Comparison of ENCODE assay signal across 20 mouse cellular contexts in genomic region chr11:112050362-112050761, GRCm38 (mm10).
DNase-seq lines count a peak whose midpoint lies in the region; ATAC-seq lines count a peak whose summit lies in the region.
"Had no signal": no experiment of that assay in that cellular context is flagged by ENCODE, and none has a peak within 500 bp of the region (broad histone marks: within the 10 kb centered on the region; RNA-seq: fewer than 3 reads in every experiment).

No protein-coding gene starts in this region.

- no peak overlapping the region for H3K4me3 ChIP-seq in liver, embryonic 11.5 days (ENCODE audit: low read depth, low read length)
- H3K4me3 ChIP-seq in liver, embryonic 15.5 days (replicated peaks), result no peak overlapping the region
- H3K4me3 ChIP-seq in limb, embryonic 10.5 days, result no peak overlapping the region
- H3K4me3 ChIP-seq: embryonic facial prominence, embryonic 13.5 days; forebrain, embryonic 13.5 days; gastrocnemius, adult 2 months; heart, embryonic 13.5 days had no signal

- no peaks in the 10 kb centered on the region for H3K36me3 ChIP-seq in liver, embryonic 11.5 days (ENCODE audit: control insufficient read depth, insufficient read depth, low read length)
- no peaks in the 10 kb centered on the region for H3K36me3 ChIP-seq in liver, embryonic 15.5 days (replicated peaks)
- H3K36me3 ChIP-seq in limb, embryonic 10.5 days, result no peaks in the 10 kb centered on the region
- H3K36me3 ChIP-seq: embryonic facial prominence, embryonic 13.5 days; heart, embryonic 13.5 days had no signal

- H3K9me3 ChIP-seq in liver, embryonic 11.5 days (ENCODE audit: control insufficient read depth, low read length), result no peaks in the 10 kb centered on the region
- no peaks in the 10 kb centered on the region for H3K9me3 ChIP-seq in liver, embryonic 15.5 days (replicated peaks)
- H3K9me3 ChIP-seq in limb, embryonic 10.5 days (replicated peaks), result no peaks in the 10 kb centered on the region
- H3K9me3 ChIP-seq: embryonic facial prominence, embryonic 13.5 days; forebrain, embryonic 13.5 days; heart, embryonic 13.5 days had no signal

- H3K27ac ChIP-seq in liver, embryonic 11.5 days (ENCODE audit: low read depth, low read length), result no peak overlapping the region
- H3K27ac ChIP-seq in liver, embryonic 15.5 days (replicated peaks), result no peak overlapping the region
- H3K27ac ChIP-seq in limb, embryonic 10.5 days, result no peak overlapping the region
- H3K27ac ChIP-seq: embryonic facial prominence, embryonic 13.5 days; forebrain, embryonic 13.5 days; gastrocnemius, adult 2 months; heart, embryonic 13.5 days; hindbrain, embryonic 14.5 days had no signal

- DNase-seq in c-Kit-positive CD71-positive TER-119-negative erythroid progenitor cells, embryonic 14.5 days (ENCODE audit: low read depth), result peak; percentile 45
- no peak for DNase-seq in liver, embryonic 11.5 days (ENCODE audit: low spot score)
- no peak for DNase-seq in heart, postnatal 4 days
- DNase-seq in limb, embryonic 10.5 days (ENCODE audit: low spot score), result no peak
- no peak for DNase-seq in gastrocnemius, postnatal 25 days
- DNase-seq: adrenal gland, adult 2 months; adrenal gland, postnatal 25 days; cerebellum, adult 11-12 months; cerebellum, adult 9-10 months; cerebellum, postnatal 25 days; gastrocnemius, adult 2 months; gastrocnemius, postnatal 36 days; heart, adult 11 months had no signal

- H3K4me2 ChIP-seq in liver, embryonic 11.5 days, result no peak overlapping the region
- H3K4me2 ChIP-seq in liver, embryonic 15.5 days, result no peak overlapping the region
- H3K4me2 ChIP-seq: embryonic facial prominence, embryonic 13.5 days; forebrain, embryonic 13.5 days; heart, embryonic 13.5 days; hindbrain, embryonic 14.5 days had no signal

- peak; percentile 91 for ATAC-seq in liver, embryonic 11.5 days (replicated peaks; ENCODE audit: low FRiP score)
- ATAC-seq in liver, embryonic 15.5 days (ENCODE audit: insufficient read depth), result peak; percentile 74
- peak; percentile 73 for ATAC-seq in megakaryocyte-erythroid progenitor cell, adult 5-6 weeks (replicated peaks; ENCODE audit: low FRiP score, low TSS enrichment, poor library complexity, severe bottlenecking)
- ATAC-seq: forebrain, embryonic 13.5 days had no signal

- H3K27me3 ChIP-seq in liver, embryonic 11.5 days (replicated peaks; ENCODE audit: control insufficient read depth, insufficient read depth, low read length), result no peaks in the 10 kb centered on the region
- H3K27me3 ChIP-seq in liver, embryonic 15.5 days, result no peaks in the 10 kb centered on the region
- no peaks in the 10 kb centered on the region for H3K27me3 ChIP-seq in limb, embryonic 10.5 days (ENCODE audit: low read depth, poor library complexity, severe bottlenecking)
- H3K27me3 ChIP-seq: CH12.LX; embryonic facial prominence, embryonic 13.5 days; forebrain, embryonic 13.5 days; heart, embryonic 13.5 days had no signal

- H3K9ac ChIP-seq in liver, embryonic 11.5 days (ENCODE audit: low read depth, low read length), result no peak overlapping the region
- H3K9ac ChIP-seq in liver, embryonic 15.5 days, result no peak overlapping the region
- H3K9ac ChIP-seq: embryonic facial prominence, embryonic 13.5 days; forebrain, embryonic 13.5 days; heart, embryonic 13.5 days; hindbrain, embryonic 14.5 days had no signal

- H3K4me1 ChIP-seq in liver, embryonic 11.5 days (replicated peaks; ENCODE audit: control insufficient read depth, insufficient read depth, low read length), result no peaks in the 10 kb centered on the region
- 0 out of 2 replicates have a peak, but pooled peaks cover 2% of the 10 kb centered on the region for H3K4me1 ChIP-seq in liver, embryonic 15.5 days (replicated peaks)
- H3K4me1 ChIP-seq in limb, embryonic 10.5 days, result peaks cover 14% of the 10 kb centered on the region
- H3K4me1 ChIP-seq: embryonic facial prominence, embryonic 13.5 days; heart, embryonic 13.5 days had no signal

- whole genome bisulfite sequencing in liver, embryonic 11.5 days, result 40% methylated on average over 7 of the region's 7 CpGs
- 15% methylated on average over 7 of the region's 7 CpGs for WGBS in liver, embryonic 15.5 days (ENCODE audit: insufficient replicate concordance)
- 81% methylated on average over 7 of the region's 7 CpGs for WGBS in limb, embryonic 10.5 days
